In genomic region chr7:79729169-79729568, GRCm38 (mm10) we compare ENCODE assay signal across 9 mouse cellular contexts. TPM values are rescaled to one million over a fixed set of nuclear protein-coding genes. Genes with fewer than 3 reads are reported as not detected.
A peak's percentile ranks its signal among the peaks of the same experiment; 100 is the strongest.
DNase-seq lines count a peak whose midpoint lies in the region; ATAC-seq and TF ChIP-seq lines count a peak whose summit lies in the region.
"Had no signal": no experiment of that assay in that cellular context is flagged by ENCODE, and none has a peak within 500 bp of the region (broad histone marks: within the 10 kb centered on the region; RNA-seq: fewer than 3 reads in every experiment).

No protein-coding gene starts in this region.

- WGBS in intestine, embryonic 14.5 days, result 7% methylated on average over 8 of the region's 8 CpGs
- WGBS in intestine, embryonic 16.5 days, result 4% methylated on average over 8 of the region's 8 CpGs
- 4% methylated on average over 8 of the region's 8 CpGs for WGBS in embryonic facial prominence, embryonic 15.5 days
- WGBS in hindbrain, embryonic 14.5 days, result 8% methylated on average over 8 of the region's 8 CpGs
- 8% methylated on average over 8 of the region's 8 CpGs for WGBS in midbrain, postnatal 0 days

- H3K27me3 ChIP-seq in intestine, embryonic 14.5 days (replicated peaks; ENCODE audit: control insufficient read depth, insufficient read depth, low read length), result no peaks in the 10 kb centered on the region
- H3K27me3 ChIP-seq in intestine, embryonic 16.5 days (replicated peaks; ENCODE audit: control insufficient read depth, insufficient read depth, low read length), result peaks cover 2% of the 10 kb centered on the region
- no peaks in the 10 kb centered on the region for H3K27me3 ChIP-seq in embryonic facial prominence, embryonic 15.5 days
- H3K27me3 ChIP-seq in hindbrain, embryonic 14.5 days (ENCODE audit: control insufficient read depth, insufficient read depth, low read length), result no peaks in the 10 kb centered on the region
- H3K27me3 ChIP-seq in midbrain, postnatal 0 days (ENCODE audit: insufficient read depth, low read length), result no peaks in the 10 kb centered on the region

- ATAC-seq in intestine, embryonic 14.5 days (replicated peaks; ENCODE audit: low FRiP score, low TSS enrichment, low read depth), result peak; percentile 25; the same call in 1 of the 2 replicates
- ATAC-seq in intestine, embryonic 16.5 days, result no peak
- peak; percentile 44 for ATAC-seq in activated CD4-positive, CD25-positive, alpha-beta regulatory T cell, adult 4 months
- no peak for ATAC-seq in embryonic facial prominence, embryonic 15.5 days (ENCODE audit: insufficient number of reproducible peaks, low FRiP score, low TSS enrichment, low read depth)
- peak; percentile 40; the same call in 1 of the 2 replicates for ATAC-seq in hindbrain, embryonic 14.5 days (ENCODE audit: low FRiP score)
- ATAC-seq in midbrain, postnatal 0 days (ENCODE audit: low FRiP score), result no peak

- H3K4me3 ChIP-seq in intestine, embryonic 14.5 days (ENCODE audit: low read depth, low read length), result no peak overlapping the region
- no peak overlapping the region for H3K4me3 ChIP-seq in intestine, embryonic 16.5 days (ENCODE audit: low read length)
- no peak overlapping the region for H3K4me3 ChIP-seq in embryonic facial prominence, embryonic 15.5 days (replicated peaks)
- no peak overlapping the region for H3K4me3 ChIP-seq in hindbrain, embryonic 14.5 days (replicated peaks; ENCODE audit: low read length)
- no peak overlapping the region for H3K4me3 ChIP-seq in midbrain, postnatal 0 days (ENCODE audit: low read depth, low read length)
- H3K4me3 ChIP-seq: embryonic facial prominence, embryonic 13.5 days had no signal

- no peaks in the 10 kb centered on the region for H3K36me3 ChIP-seq in intestine, embryonic 14.5 days (ENCODE audit: control insufficient read depth, insufficient read depth, low read length)
- no peaks in the 10 kb centered on the region for H3K36me3 ChIP-seq in intestine, embryonic 16.5 days (ENCODE audit: control insufficient read depth, insufficient read depth, low read length)
- H3K36me3 ChIP-seq in embryonic facial prominence, embryonic 15.5 days, result no peaks in the 10 kb centered on the region
- H3K36me3 ChIP-seq in hindbrain, embryonic 14.5 days (replicated peaks; ENCODE audit: control insufficient read depth, insufficient read depth), result no peaks in the 10 kb centered on the region
- no peaks in the 10 kb centered on the region for H3K36me3 ChIP-seq in midbrain, postnatal 0 days (ENCODE audit: insufficient read depth, low read length)
- H3K36me3 ChIP-seq: embryonic facial prominence, embryonic 13.5 days had no signal

- H3K27ac ChIP-seq in intestine, embryonic 14.5 days (ENCODE audit: low read depth), result no peak overlapping the region
- no peak overlapping the region for H3K27ac ChIP-seq in intestine, embryonic 16.5 days (ENCODE audit: low read length)
- no peak overlapping the region for H3K27ac ChIP-seq in embryonic facial prominence, embryonic 15.5 days (replicated peaks)
- no peak overlapping the region for H3K27ac ChIP-seq in hindbrain, embryonic 14.5 days
- no peak overlapping the region for H3K27ac ChIP-seq in midbrain, postnatal 0 days (ENCODE audit: low read depth, low read length)
- H3K27ac ChIP-seq: embryonic facial prominence, embryonic 13.5 days had no signal

- no peaks in the 10 kb centered on the region for H3K9me3 ChIP-seq in intestine, embryonic 14.5 days (ENCODE audit: control insufficient read depth, low read length)
- no peaks in the 10 kb centered on the region for H3K9me3 ChIP-seq in intestine, embryonic 16.5 days (ENCODE audit: control insufficient read depth, low read length)
- no peaks in the 10 kb centered on the region for H3K9me3 ChIP-seq in embryonic facial prominence, embryonic 15.5 days (replicated peaks)
- no peaks in the 10 kb centered on the region for H3K9me3 ChIP-seq in hindbrain, embryonic 14.5 days (ENCODE audit: control insufficient read depth, low read length)
- H3K9me3 ChIP-seq in midbrain, postnatal 0 days (ENCODE audit: low read length), result no peaks in the 10 kb centered on the region
- H3K9me3 ChIP-seq: embryonic facial prominence, embryonic 13.5 days had no signal

- TF ChIP-seq CTCF in midbrain, postnatal 0 days (IDR thresholded peaks at IDR 0.05), result peak; percentile 74

- no peak overlapping the region for H3K9ac ChIP-seq in intestine, embryonic 14.5 days (ENCODE audit: low read length)
- no peak overlapping the region for H3K9ac ChIP-seq in intestine, embryonic 16.5 days (ENCODE audit: low read depth, low read length)
- no peak overlapping the region for H3K9ac ChIP-seq in embryonic facial prominence, embryonic 15.5 days
- no peak overlapping the region for H3K9ac ChIP-seq in hindbrain, embryonic 14.5 days
- no peak overlapping the region for H3K9ac ChIP-seq in midbrain, postnatal 0 days (replicated peaks; ENCODE audit: low read length, poor library complexity, severe bottlenecking)
- H3K9ac ChIP-seq: embryonic facial prominence, embryonic 13.5 days had no signal

- no peaks in the 10 kb centered on the region for H3K4me1 ChIP-seq in intestine, embryonic 14.5 days (replicated peaks; ENCODE audit: control insufficient read depth, insufficient read depth, low read length)
- H3K4me1 ChIP-seq in intestine, embryonic 16.5 days (ENCODE audit: control insufficient read depth, insufficient read depth, low read length), result 0 out of 2 replicates have a peak, but pooled peaks cover 3% of the 10 kb centered on the region
- no peaks in the 10 kb centered on the region for H3K4me1 ChIP-seq in embryonic facial prominence, embryonic 15.5 days
- no peaks in the 10 kb centered on the region for H3K4me1 ChIP-seq in hindbrain, embryonic 14.5 days (replicated peaks; ENCODE audit: control insufficient read depth, insufficient read depth, low read length)
- H3K4me1 ChIP-seq in midbrain, postnatal 0 days (ENCODE audit: insufficient read depth, low read length), result no peaks in the 10 kb centered on the region
- H3K4me1 ChIP-seq: embryonic facial prominence, embryonic 13.5 days had no signal

- H3K4me2 ChIP-seq in intestine, embryonic 14.5 days (ENCODE audit: low read length), result no peak overlapping the region
- H3K4me2 ChIP-seq in intestine, embryonic 16.5 days (ENCODE audit: low read depth, low read length), result no peak overlapping the region
- 0 out of 2 replicates have a peak overlapping the region, but pooled peaks have one; percentile 8 for H3K4me2 ChIP-seq in embryonic facial prominence, embryonic 15.5 days (replicated peaks)
- H3K4me2 ChIP-seq in hindbrain, embryonic 14.5 days (replicated peaks), result no peak overlapping the region
- H3K4me2 ChIP-seq in midbrain, postnatal 0 days (ENCODE audit: low read depth, low read length, poor library complexity, severe bottlenecking), result no peak overlapping the region
- H3K4me2 ChIP-seq: embryonic facial prominence, embryonic 13.5 days had no signal

- peak; percentile 87 for DNase-seq in intestine, embryonic 14.5 days (ENCODE audit: low spot score)
- DNase-seq in hindbrain, embryonic 14.5 days (ENCODE audit: low spot score), result peak; percentile 67
- DNase-seq in left cerebral cortex, postnatal 25 days (ENCODE audit: low spot score in 2 of 2), result peak; percentile 63 to 64
- DNase-seq in midbrain, postnatal 0 days (ENCODE audit: low spot score), result peak; percentile 69
- peak; percentile 58 for DNase-seq in testis, postnatal 14 days (ENCODE audit: low spot score)

- intact Hi-C loops in left cerebral cortex, postnatal 25 days (cut with DNase I), result loop anchor here (2.0 to 5.0 kb wide), 2 partner anchors 116 to 237 kb away; no protein-coding TSS in a partner anchor

RNA-seq across cellular contexts. Expression of gene Plin1, which starts 3.5 kb away (rescaled TPM):
- not detected in 2 replicates for polyA plus RNA-seq in intestine, embryonic 14.5 days (2014; fragmentation: Nextera tagmentation; extraction: Ambion mirVana)
- polyA plus RNA-seq in intestine, embryonic 16.5 days (2015; fragmentation: Nextera tagmentation; extraction: Ambion mirVana), result not detected in 2 replicates
- polyA plus RNA-seq in activated CD4-positive, CD25-positive, alpha-beta regulatory T cell, adult 4 months (2017; shearing (Covaris generic)), result not detected
- 0.05 TPM in 1 of 2 replicates, not detected in the other for polyA plus RNA-seq in embryonic facial prominence, embryonic 15.5 days (2015; fragmentation: Nextera tagmentation; extraction: Ambion mirVana)
- 0.19 and 0.26 TPM in 2 replicates for polyA plus RNA-seq in hindbrain, embryonic 14.5 days (2014; fragmentation: Nextera tagmentation; extraction: Ambion mirVana)
- not detected for total RNA-seq in left cerebral cortex, postnatal 25 days (2021)
- 0.14 and 0.44 TPM in 2 replicates for total RNA-seq in midbrain, postnatal 0 days (2014; rRNA removed)
- 0.23 and 0.33 TPM in 2 replicates for polyA plus RNA-seq in midbrain, postnatal 0 days (2015; fragmentation: Nextera tagmentation; extraction: Ambion mirVana)
- polyA plus RNA-seq: embryonic facial prominence, embryonic 13.5 days had no signal

RNA-seq across cellular contexts. Expression of gene Kif7, which starts 13.6 kb away (rescaled TPM):
- polyA plus RNA-seq in intestine, embryonic 14.5 days (2014; fragmentation: Nextera tagmentation; extraction: Ambion mirVana), result 3.8 and 4.1 TPM in 2 replicates
- polyA plus RNA-seq in intestine, embryonic 16.5 days (2015; fragmentation: Nextera tagmentation; extraction: Ambion mirVana), result 1.2 and 1.4 TPM in 2 replicates
- polyA plus RNA-seq in activated CD4-positive, CD25-positive, alpha-beta regulatory T cell, adult 4 months (2017; shearing (Covaris generic)), result under 1 TPM; 0.29 to 0.74 TPM
- polyA plus RNA-seq in embryonic facial prominence, embryonic 15.5 days (2015; fragmentation: Nextera tagmentation; extraction: Ambion mirVana), result 6.2 and 7.6 TPM in 2 replicates
- 1.8 and 2.0 TPM in 2 replicates for polyA plus RNA-seq in hindbrain, embryonic 14.5 days (2014; fragmentation: Nextera tagmentation; extraction: Ambion mirVana)
- 1 to 10 TPM; 1.1 to 1.7 TPM for total RNA-seq in left cerebral cortex, postnatal 25 days (2021)
- total RNA-seq in midbrain, postnatal 0 days (2014; rRNA removed), result 5.5 and 5.6 TPM in 2 replicates
- polyA plus RNA-seq in midbrain, postnatal 0 days (2015; fragmentation: Nextera tagmentation; extraction: Ambion mirVana), result 1.5 and 1.7 TPM in 2 replicates

RNA-seq across cellular contexts. Expression of gene Pex11a, which starts 13.8 kb away (rescaled TPM):
- 9.0 and 9.3 TPM in 2 replicates for polyA plus RNA-seq in intestine, embryonic 14.5 days (2014; fragmentation: Nextera tagmentation; extraction: Ambion mirVana)
- polyA plus RNA-seq in intestine, embryonic 16.5 days (2015; fragmentation: Nextera tagmentation; extraction: Ambion mirVana), result 12.7 and 12.8 TPM in 2 replicates
- 1 to 10 TPM; 2.6 to 2.7 TPM for polyA plus RNA-seq in activated CD4-positive, CD25-positive, alpha-beta regulatory T cell, adult 4 months (2017; shearing (Covaris generic))
- 12.8 and 13.0 TPM in 2 replicates for polyA plus RNA-seq in embryonic facial prominence, embryonic 15.5 days (2015; fragmentation: Nextera tagmentation; extraction: Ambion mirVana)
- 14.3 and 14.4 TPM in 2 replicates for polyA plus RNA-seq in hindbrain, embryonic 14.5 days (2014; fragmentation: Nextera tagmentation; extraction: Ambion mirVana)
- 1 to 10 TPM; 9.4 to 9.8 TPM for total RNA-seq in left cerebral cortex, postnatal 25 days (2021)
- 3.4 and 3.6 TPM in 2 replicates for total RNA-seq in midbrain, postnatal 0 days (2014; rRNA removed)
- polyA plus RNA-seq in midbrain, postnatal 0 days (2015; fragmentation: Nextera tagmentation; extraction: Ambion mirVana), result 11.9 and 12.3 TPM in 2 replicates

RNA-seq across cellular contexts. Expression of gene Wdr93, which starts 13.8 kb away (rescaled TPM):
- 0.18 and 0.23 TPM in 2 replicates for polyA plus RNA-seq in intestine, embryonic 14.5 days (2014; fragmentation: Nextera tagmentation; extraction: Ambion mirVana)
- polyA plus RNA-seq in intestine, embryonic 16.5 days (2015; fragmentation: Nextera tagmentation; extraction: Ambion mirVana), result 0.15 and 0.24 TPM in 2 replicates
- polyA plus RNA-seq in activated CD4-positive, CD25-positive, alpha-beta regulatory T cell, adult 4 months (2017; shearing (Covaris generic)), result under 1 TPM in 1 of 2 experiments, not detected in 1; 0.27 TPM
- 1.4 and 3.1 TPM in 2 replicates for polyA plus RNA-seq in embryonic facial prominence, embryonic 15.5 days (2015; fragmentation: Nextera tagmentation; extraction: Ambion mirVana)
- 0.57 and 1.0 TPM in 2 replicates for polyA plus RNA-seq in hindbrain, embryonic 14.5 days (2014; fragmentation: Nextera tagmentation; extraction: Ambion mirVana)
- total RNA-seq in left cerebral cortex, postnatal 25 days (2021), result under 1 TPM in 1 of 2 experiments, not detected in 1; 0.25 TPM
- total RNA-seq in midbrain, postnatal 0 days (2014; rRNA removed), result 0.19 and 0.27 TPM in 2 replicates
- 0.32 TPM in 1 of 2 replicates, not detected in the other for polyA plus RNA-seq in midbrain, postnatal 0 days (2015; fragmentation: Nextera tagmentation; extraction: Ambion mirVana)

Comparison
In these comparisons a context has a peak if more than half of its experiments do, and no peak if none do; other contexts are left out.
1. ATAC-seq: peak in intestine, embryonic 14.5 days (single experiment), activated CD4-positive, CD25-positive, alpha-beta regulatory T cell, adult 4 months (single experiment) and hindbrain, embryonic 14.5 days (single experiment); none in intestine, embryonic 16.5 days (single experiment), embryonic facial prominence, embryonic 15.5 days (single experiment) and midbrain, postnatal 0 days (single experiment).
2. Peak in every context shown above with its lines, with median percentiles within 50 percentile points of each other: DNase-seq.